Comparison of ENCODE assay signal across 8 mouse cellular contexts in the genomic region with DNA sequence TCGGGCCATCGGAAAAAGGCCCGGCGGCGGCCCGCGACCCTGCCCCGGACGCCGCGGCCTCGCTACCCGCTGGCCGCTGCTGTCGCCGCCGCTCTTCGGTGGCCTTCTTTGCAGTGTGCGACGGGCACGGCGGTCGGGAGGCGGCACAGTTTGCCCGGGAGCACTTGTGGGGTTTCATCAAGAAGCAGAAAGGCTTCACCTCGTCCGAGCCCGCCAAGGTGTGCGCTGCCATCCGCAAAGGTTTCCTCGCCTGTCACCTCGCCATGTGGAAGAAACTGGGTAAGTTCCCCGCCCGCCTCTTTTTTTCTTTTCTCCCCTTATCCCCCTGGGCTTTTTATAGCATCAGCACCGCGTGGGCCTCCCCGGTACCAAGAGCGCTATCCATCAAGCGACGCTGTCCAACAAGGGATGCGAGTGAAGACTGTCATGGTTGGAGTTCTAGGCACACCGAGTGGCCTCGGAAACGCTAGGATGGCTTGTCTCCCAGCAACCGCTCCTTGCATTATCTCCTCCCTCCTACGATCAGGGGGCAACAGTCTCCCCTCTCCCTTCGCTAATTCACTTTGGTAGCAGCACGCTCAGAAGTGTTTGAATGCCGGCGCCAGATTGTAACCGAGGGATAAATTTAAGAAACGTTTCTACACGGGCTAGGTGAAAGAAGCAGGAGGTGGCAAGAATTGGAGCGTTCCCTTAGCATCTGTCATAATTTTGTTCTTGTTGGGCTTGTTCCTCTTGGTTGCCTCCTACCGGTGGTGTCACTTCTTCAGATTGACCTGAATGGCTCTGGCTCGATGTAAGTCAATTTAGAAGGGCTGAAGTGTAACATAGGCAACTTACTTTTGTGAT. TPM values are rescaled to one million over a fixed set of nuclear protein-coding genes. Genes with fewer than 3 reads are reported as not detected.
DNase-seq lines count a peak whose midpoint lies in the region; ATAC-seq and TF ChIP-seq lines count a peak whose summit lies in the region.

No protein-coding gene starts in this region.

- H3K9ac ChIP-seq in intestine, postnatal 0 days (ENCODE audit: low read depth, low read length), result peak overlapping the region; percentile 86
- H3K9ac ChIP-seq in limb, embryonic 14.5 days (ENCODE audit: low read depth, low read length, severe bottlenecking), result peak overlapping the region; percentile 88
- H3K9ac ChIP-seq in midbrain, embryonic 15.5 days, result peak overlapping the region; percentile 61

- TF ChIP-seq POLR2A in limb, embryonic 14.5 days (IDR thresholded peaks at IDR 0.05; ENCODE audit: borderline replicate concordance, extremely low read depth, insufficient read depth, insufficient read length), result no peak

- no peaks in the 10 kb centered on the region for H3K4me1 ChIP-seq in intestine, postnatal 0 days (replicated peaks; ENCODE audit: control insufficient read depth, insufficient read depth, low read length)
- peaks cover 13% of the 10 kb centered on the region for H3K4me1 ChIP-seq in limb, embryonic 14.5 days (ENCODE audit: control insufficient read depth, insufficient read depth, low read length)
- peaks cover 31% of the 10 kb centered on the region for H3K4me1 ChIP-seq in midbrain, embryonic 15.5 days

- H3K4me3 ChIP-seq in intestine, postnatal 0 days (ENCODE audit: low read depth, low read length), result peak overlapping the region; percentile 83
- peak overlapping the region; percentile 92 for H3K4me3 ChIP-seq in limb, embryonic 14.5 days (replicated peaks; ENCODE audit: low read length)
- H3K4me3 ChIP-seq in midbrain, embryonic 15.5 days, result peak overlapping the region; percentile 69

- H3K27ac ChIP-seq in intestine, postnatal 0 days (ENCODE audit: low read depth, low read length), result peak overlapping the region; percentile 86
- H3K27ac ChIP-seq in limb, embryonic 14.5 days (replicated peaks; ENCODE audit: low read depth, low read length), result peak overlapping the region; percentile 86
- H3K27ac ChIP-seq in midbrain, embryonic 15.5 days, result peak overlapping the region; percentile 90

- no peaks in the 10 kb centered on the region for H3K36me3 ChIP-seq in intestine, postnatal 0 days (ENCODE audit: control insufficient read depth, insufficient read depth)
- H3K36me3 ChIP-seq in limb, embryonic 14.5 days (ENCODE audit: control insufficient read depth, insufficient read depth, low read length), result 0 out of 2 replicates have a peak, but pooled peaks cover 2% of the 10 kb centered on the region
- H3K36me3 ChIP-seq in midbrain, embryonic 15.5 days (replicated peaks), result no peaks in the 10 kb centered on the region

- H3K27me3 ChIP-seq in intestine, postnatal 0 days (replicated peaks; ENCODE audit: control insufficient read depth, insufficient read depth, low read length), result no peaks in the 10 kb centered on the region
- H3K27me3 ChIP-seq in limb, embryonic 14.5 days (ENCODE audit: control insufficient read depth, insufficient read depth, low read length), result no peaks in the 10 kb centered on the region
- H3K27me3 ChIP-seq in midbrain, embryonic 15.5 days (replicated peaks), result no peaks in the 10 kb centered on the region

- no peaks in the 10 kb centered on the region for H3K9me3 ChIP-seq in intestine, postnatal 0 days (ENCODE audit: control insufficient read depth)
- no peaks in the 10 kb centered on the region for H3K9me3 ChIP-seq in limb, embryonic 14.5 days (ENCODE audit: control insufficient read depth, low read length)
- no peaks in the 10 kb centered on the region for H3K9me3 ChIP-seq in midbrain, embryonic 15.5 days

- WGBS in intestine, postnatal 0 days, result under 1% methylated on average over 52 of the region's 56 CpGs
- WGBS in limb, embryonic 14.5 days, result 2% methylated on average over 37 of the region's 56 CpGs
- under 1% methylated on average over 56 of the region's 56 CpGs for WGBS in midbrain, embryonic 15.5 days

- peak; percentile 83 for DNase-seq in 416B (ENCODE audit: low read depth)
- peak; percentile 60 for DNase-seq in adrenal gland, adult 2 months
- peak; percentile 69 for DNase-seq in embryo, embryonic 11 days
- DNase-seq in heart, adult 11 months, result peak; percentile 96
- peak; percentile 47 for DNase-seq in limb, embryonic 14.5 days (ENCODE audit: low spot score)
- peak; percentile 55 to 76 for DNase-seq in spleen, postnatal 4 days (ENCODE audit: low spot score in 2 of 2)

- peak overlapping the region; percentile 87 for H3K4me2 ChIP-seq in intestine, postnatal 0 days (replicated peaks; ENCODE audit: low read depth)
- peak overlapping the region; percentile 66 for H3K4me2 ChIP-seq in limb, embryonic 14.5 days (replicated peaks; ENCODE audit: low read depth, low read length, severe bottlenecking)
- peak overlapping the region; percentile 65 for H3K4me2 ChIP-seq in midbrain, embryonic 15.5 days

- peak; percentile 19 for ATAC-seq in intestine, postnatal 0 days
- no peak for ATAC-seq in limb, embryonic 14.5 days (ENCODE audit: low FRiP score, low read depth)
- peak; percentile 68 for ATAC-seq in midbrain, embryonic 15.5 days (replicated peaks)

- peak; percentile 72 for TF ChIP-seq CTCF in intestine, postnatal 0 days (IDR thresholded peaks at IDR 0.05; ENCODE audit: low read depth)

RNA-seq across cellular contexts. Expression of a gene that starts 0.8 kb away (rescaled TPM):
- total RNA-seq in adrenal gland, adult 2 months (2021), result 10 to 100 TPM; 12.0 to 14.1 TPM
- polyA plus RNA-seq in adrenal gland, adult 2 months (2012; rRNA removed), result 5.5 and 5.9 TPM in 2 replicates
- polyA plus RNA-seq in intestine, postnatal 0 days (2015; fragmentation: Nextera tagmentation; extraction: Ambion mirVana), result 6.0 and 6.4 TPM in 2 replicates
- polyA plus RNA-seq in limb, embryonic 14.5 days (2012; rRNA removed), result 13.4 and 14.4 TPM in 2 replicates
- polyA plus RNA-seq in limb, embryonic 14.5 days (2014; fragmentation: Nextera tagmentation; extraction: Ambion mirVana), result 17.4 and 20.8 TPM in 2 replicates
- 16.9 and 18.1 TPM in 2 replicates for polyA plus RNA-seq in midbrain, embryonic 15.5 days (2015; fragmentation: Nextera tagmentation; extraction: Ambion mirVana)

RNA-seq across cellular contexts. Expression of a gene that starts 41.1 kb away (rescaled TPM):
- 10 to 100 TPM; 45.8 to 47.6 TPM for total RNA-seq in adrenal gland, adult 2 months (2021)
- 63.8 and 66.9 TPM in 2 replicates for polyA plus RNA-seq in adrenal gland, adult 2 months (2012; rRNA removed)
- 17.2 and 17.5 TPM in 2 replicates for polyA plus RNA-seq in intestine, postnatal 0 days (2015; fragmentation: Nextera tagmentation; extraction: Ambion mirVana)
- polyA plus RNA-seq in limb, embryonic 14.5 days (2012; rRNA removed), result 22.2 and 26.6 TPM in 2 replicates
- polyA plus RNA-seq in limb, embryonic 14.5 days (2014; fragmentation: Nextera tagmentation; extraction: Ambion mirVana), result 28.2 and 32.1 TPM in 2 replicates
- polyA plus RNA-seq in midbrain, embryonic 15.5 days (2015; fragmentation: Nextera tagmentation; extraction: Ambion mirVana), result 30.8 and 33.1 TPM in 2 replicates
